Mouse (Mus musculus): ENCODE data around the gene Ccl24.

- TF ChIP-seq CTCF (IDR thresholded peaks at IDR 0.05; ENCODE audit: low read depth, low read length) (no peak), POLR2AphosphoS5 (IDR thresholded peaks at IDR 0.05; ENCODE audit: insufficient replicate concordance, low read depth, low read length) (no peak), GATA1 (IDR thresholded peaks at IDR 0.05; ENCODE audit: borderline replicate concordance, low read length) (no peak), TAL1 (conservative IDR thresholded peaks at IDR 0.05; ENCODE audit: low read depth, low read length) (no peak)
These were observed 50.6 kb downstream of the Ccl24 start for GRCm38 (mm10) chr5:135522111-135522722.
